Mouse (Mus musculus): ENCODE results near the gene Ints3.
A peak's percentile ranks its signal among the peaks of the same experiment; 100 is the strongest.

The Ints3 gene

DNA sequence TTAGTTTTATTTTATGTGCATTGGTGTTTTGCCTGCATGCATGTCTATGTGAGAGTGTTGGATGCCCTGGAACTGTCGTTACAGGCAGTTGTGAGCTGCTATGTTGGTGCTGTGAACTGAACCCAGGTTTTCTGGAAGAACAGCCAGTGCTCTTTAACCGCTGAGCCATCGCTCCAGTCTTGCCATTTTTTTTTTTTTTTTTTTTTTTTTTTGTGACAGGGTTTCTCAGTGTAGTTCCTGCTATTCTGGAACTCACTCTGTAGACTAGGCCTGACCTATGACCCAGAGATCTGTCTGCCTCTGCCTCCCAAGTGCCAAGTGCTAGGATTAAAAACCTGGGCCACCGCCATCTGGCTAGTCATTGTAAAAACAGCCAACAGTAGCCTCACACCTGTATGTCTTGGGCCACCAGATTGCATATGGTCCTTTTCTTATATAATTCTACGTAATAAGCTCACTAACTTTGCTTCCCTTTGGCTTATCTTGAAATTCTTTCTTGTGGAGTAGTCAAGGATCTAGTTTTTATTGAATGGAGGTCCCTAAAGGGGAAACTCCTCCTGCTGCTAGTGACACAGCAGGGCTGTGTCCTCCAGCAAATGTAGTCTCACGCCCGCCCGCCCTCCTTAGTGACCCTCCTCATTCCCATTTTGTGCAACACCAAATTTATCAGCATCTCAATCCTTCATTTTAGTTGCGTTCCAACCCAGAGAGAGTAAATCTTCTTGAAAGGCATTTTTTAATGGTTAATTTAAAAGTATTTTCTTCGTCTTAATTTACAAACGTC lies 12.2 kb upstream of the Ints3 start:
- no peak for DNase-seq (ENCODE audit: low spot score)

DNA sequence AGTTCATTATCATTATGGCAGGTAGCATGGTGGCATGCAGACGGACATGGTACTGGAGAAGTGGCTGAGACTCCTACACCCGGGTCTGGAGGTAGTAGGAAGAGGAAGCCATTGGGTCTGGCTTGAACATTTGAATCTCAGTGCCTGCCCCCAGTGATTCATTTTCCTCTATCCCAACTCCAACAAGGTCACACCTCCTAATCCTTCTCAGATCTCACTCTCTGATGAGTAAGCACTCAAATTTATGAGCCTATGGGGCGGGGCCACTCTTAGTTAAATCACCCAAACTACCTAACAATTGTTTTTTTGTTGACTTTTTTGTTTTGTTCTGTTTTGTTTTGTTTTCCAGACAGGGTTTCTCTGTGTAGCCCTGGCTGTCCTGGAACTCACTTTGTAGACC lies 10.6 kb upstream of the Ints3 start:
- DNase-seq (ENCODE audit: low spot score), result no peak

- no peak for DNase-seq (ENCODE audit: low spot score)
Measured at GRCm38 (mm10) chr3:90440756-90441155, 7.3 kb upstream of the Ints3 start.

DNA sequence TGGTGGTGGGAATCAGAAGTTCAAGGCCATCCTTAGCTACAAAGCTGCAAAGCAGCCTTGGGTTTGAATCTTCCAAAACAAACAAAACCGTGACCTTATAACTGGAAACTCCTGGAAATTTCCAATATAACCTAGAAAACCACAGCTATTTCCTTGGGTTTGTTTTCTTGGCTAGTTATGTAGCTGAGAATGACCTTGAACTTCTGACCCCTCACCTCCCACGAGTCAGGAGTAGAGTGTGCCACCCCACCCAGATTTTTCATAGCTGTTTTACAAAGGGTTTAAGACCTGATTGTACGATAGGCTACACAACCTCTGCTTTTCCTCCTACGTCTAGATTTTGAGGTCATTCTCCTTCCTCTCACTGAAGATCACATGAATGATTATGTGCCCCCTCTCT lies 3.7 kb upstream of the Ints3 start:
- no peak for DNase-seq (ENCODE audit: low spot score)

GRCm38 (mm10) chr3:90434073-90434730 lies 780 bp upstream of the Ints3 start:
- no peak for DNase-seq (ENCODE audit: low spot score)

- DNase-seq (ENCODE audit: low spot score), result peak; percentile 54
Measured at GRCm38 (mm10) chr3:90432811-90433219, 607 bp downstream of the Ints3 start.

DNA sequence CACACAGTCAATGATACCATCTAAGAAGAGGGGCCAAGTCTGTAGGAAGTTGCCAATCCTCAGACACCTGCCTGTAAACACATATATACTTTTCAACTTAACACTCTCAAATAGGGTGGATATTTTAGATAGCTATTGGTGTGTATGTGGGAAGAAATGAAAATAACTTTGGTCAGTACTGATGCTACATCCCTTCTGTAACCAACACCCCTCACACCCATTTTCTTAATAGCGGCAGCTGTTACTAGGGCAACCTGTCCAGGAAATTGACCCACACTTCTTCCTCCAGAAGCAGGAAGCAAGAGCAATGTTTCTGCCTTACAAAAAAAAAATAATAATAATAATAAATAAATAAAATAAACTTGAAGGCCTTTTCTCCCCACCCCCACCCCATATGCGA lies 1.1 kb downstream of the Ints3 start:
- DNase-seq (ENCODE audit: low spot score), result no peak

DNA sequence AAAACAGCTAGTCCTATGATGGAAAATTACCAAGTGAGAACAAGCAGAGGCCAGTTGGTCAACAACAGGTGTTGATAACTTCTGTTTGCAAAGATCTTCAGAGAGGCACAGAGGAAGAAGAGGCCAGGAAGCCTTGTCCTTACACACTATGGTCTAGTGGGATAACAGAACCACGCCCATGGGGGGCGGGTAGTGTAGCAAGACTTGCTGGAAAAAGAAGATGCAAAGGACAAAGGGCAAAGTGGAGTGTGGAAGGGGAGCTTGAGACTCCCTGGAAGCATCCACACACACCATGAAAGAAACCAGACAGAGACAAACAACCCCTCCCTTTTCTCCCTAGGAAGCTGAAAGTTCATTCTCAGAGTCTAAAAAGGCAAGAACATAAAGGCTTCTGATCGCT lies 3.8 kb downstream of the Ints3 start:
- DNase-seq (ENCODE audit: low spot score), result no peak

GRCm38 (mm10) chr3:90428186-90428585 lies 5.2 kb downstream of the Ints3 start:
- no peak for DNase-seq (ENCODE audit: low spot score)

GRCm38 (mm10) chr3:90427574-90427973 lies 5.8 kb downstream of the Ints3 start:
- DNase-seq (ENCODE audit: low spot score), result no peak

- DNase-seq (ENCODE audit: low spot score), result no peak
Measured at GRCm38 (mm10) chr3:90425499-90425898, 7.9 kb downstream of the Ints3 start.

DNA sequence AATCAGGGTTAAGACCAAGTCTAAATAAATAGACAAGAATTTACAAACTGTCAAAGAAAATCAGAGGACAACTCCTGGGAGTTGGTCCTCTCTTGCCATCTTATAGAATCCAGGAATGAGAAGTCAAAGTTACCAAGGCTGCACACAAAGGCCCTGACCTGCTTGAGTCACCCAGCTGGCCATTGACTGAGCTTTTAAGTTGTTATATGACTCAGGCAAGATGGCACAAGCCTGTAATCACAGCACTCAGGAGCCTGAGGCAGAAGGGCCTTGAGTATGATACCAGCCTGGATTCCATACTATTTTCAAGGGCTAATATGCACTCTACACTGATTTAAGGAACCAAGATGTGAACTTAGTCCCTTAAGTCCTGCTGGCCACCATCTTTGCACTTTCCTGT lies 9.9 kb downstream of the Ints3 start:
- DNase-seq (ENCODE audit: low spot score), result no peak

GRCm38 (mm10) chr3:90420696-90421095 lies 12.7 kb downstream of the Ints3 start:
- no peak for DNase-seq (ENCODE audit: low spot score)

DNA sequence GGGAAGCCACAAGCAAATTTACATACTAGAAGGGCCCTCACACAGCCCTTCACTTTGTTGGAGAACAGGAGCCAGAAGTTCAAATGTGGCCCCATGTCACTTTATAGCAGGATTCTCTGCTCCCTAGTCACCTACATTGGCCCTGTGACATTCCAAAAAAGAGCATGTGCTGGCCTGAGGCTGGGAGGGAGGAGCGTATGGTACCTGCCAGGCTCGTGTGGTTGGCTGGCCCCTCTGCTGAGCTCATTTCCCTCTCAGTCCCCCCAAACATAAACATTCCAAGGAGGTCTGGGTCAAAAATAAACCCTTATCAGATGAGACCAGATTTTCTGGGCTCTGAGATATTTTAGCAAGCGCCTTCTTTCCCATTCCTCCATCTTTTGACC lies 20.4 kb downstream of the Ints3 start:
- no peak for DNase-seq (ENCODE audit: low spot score)

DNA sequence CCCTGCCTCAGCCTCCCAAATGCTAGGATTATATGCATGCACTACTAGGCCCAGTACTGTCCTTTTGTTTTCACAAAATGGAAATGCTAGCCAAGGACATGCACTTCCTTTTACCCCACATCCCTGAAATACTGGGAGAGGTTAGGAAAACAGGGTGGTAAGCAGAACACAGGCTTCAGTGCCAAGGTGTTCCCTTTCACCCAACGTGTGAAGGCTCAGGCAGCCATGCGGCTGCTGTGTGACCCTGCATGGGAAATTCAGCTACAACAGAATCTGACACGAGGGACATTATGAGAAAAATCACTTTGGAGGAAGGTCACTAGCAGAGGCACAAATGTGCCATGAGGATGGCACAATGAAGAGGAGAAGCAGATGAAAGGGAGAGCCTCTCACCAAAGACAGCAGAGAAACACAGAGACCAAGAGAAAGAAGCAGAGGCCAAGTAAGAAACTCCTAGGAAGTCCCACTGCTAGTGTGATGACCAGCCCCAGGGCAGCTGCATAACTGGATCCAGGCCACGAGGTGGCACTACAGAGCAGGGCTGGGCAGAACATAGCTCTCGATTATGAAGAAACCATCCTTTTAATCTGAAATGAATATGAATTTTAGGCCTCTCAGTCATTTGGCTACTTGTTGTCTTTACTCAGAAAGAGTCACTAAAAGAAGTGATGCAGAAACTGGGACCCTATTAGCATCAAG lies 21.0 kb downstream of the Ints3 start:
- DNase-seq (ENCODE audit: low spot score), result peak; percentile 73

- DNase-seq (ENCODE audit: low spot score), result no peak
Measured at GRCm38 (mm10) chr3:90408721-90409120, 24.7 kb downstream of the Ints3 start.

DNA sequence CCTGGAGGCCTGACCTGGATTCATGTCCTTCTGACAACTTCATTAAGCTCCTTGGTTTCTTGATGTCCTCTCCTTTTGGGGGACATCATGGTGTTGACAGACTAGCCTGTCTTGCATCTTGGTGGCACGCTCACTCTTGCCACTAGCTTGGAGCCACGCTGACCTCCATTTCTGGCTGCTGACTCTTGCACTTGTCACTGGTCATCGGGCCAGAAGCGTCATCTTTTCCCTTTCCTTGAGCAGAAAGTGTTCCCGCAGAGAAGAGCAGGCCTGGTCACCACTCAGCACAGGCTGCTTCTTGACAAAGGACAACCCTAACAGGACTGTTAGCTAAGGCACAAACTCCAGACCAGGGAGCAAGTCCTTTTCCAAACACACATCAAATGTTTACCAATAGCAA lies 27.0 kb downstream of the Ints3 start:
- no peak for DNase-seq (ENCODE audit: low spot score)

GRCm38 (mm10) chr3:90404609-90405008 lies 28.8 kb downstream of the Ints3 start:
- DNase-seq (ENCODE audit: low spot score), result no peak

DNA sequence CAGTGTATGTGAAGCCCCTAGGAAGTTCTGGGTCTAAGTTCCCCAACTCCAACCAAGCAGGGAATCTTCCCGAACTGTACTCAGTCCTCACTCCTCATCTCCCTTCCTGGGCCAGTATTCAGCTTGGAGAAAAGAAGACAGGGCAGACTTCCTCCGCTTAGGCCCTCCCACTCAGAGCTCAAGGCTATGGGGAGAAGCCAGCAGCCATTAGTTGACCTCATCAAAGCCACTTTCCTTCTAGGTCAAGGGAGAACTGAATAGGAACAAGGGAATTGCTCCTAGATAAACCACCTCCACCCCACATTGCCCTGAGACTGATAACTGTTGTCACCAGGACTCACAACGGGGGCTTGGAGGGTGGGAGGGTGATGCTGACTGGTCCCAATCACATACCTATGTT lies 29.3 kb downstream of the Ints3 start:
- no peak for DNase-seq (ENCODE audit: low spot score)

DNA sequence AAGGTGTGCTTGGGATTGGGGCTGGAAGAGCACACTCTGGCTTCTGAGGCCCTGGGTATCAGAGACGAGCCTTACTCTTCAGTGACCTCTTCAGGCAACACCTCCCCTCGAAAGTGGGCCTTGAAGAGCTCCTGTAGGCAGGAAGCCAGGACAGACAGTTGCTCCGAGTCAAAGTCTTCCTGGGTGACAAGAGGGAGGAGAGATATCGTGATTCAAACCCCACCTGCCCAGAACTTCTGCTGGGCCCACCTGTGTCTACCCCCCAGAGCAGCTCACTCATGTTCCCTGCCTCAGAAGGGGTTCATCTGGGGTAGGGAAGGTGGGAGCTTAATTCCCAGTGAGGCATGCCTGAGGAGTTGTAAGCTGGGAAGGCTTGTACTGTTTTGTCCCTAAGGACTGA lies 32.4 kb downstream of the Ints3 start:
- DNase-seq (ENCODE audit: low spot score), result no peak

GRCm38 (mm10) chr3:90395629-90396028 lies 37.8 kb downstream of the Ints3 start:
- DNase-seq (ENCODE audit: low spot score), result no peak

- no peak for DNase-seq (ENCODE audit: low spot score)
Measured at GRCm38 (mm10) chr3:90392661-90393060, 40.8 kb downstream of the Ints3 start.

DNA sequence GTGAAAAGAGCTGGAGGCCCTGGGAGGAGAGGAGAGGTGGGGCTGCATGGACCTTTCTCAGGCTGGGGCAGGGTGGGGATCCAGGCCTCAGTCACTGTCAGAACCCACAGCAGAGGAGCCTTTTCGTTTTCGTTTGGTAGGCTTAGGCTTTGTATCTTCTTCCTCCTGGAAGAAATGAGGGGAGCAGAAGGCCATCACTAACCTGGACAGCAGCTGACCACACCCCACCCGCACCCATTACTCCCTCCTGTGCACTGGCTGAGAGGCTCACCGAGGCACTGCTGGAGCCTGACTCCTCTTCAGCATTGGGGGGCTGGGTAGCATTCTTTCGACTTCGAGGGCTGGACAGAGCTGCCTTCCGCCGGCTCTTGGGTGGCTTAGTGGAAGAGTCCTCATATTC lies 41.5 kb downstream of the Ints3 start:
- DNase-seq (ENCODE audit: low spot score), result no peak

Measured in layer of hippocampus, adult 11-12 months (tissue).